Mouse (Mus musculus): ENCODE results near the gene Kcnip1.

The Kcnip1 gene

GRCm38 (mm10) chr11:33701958-33702459, 290.9 kb downstream of the Kcnip1 start:
- DNase-seq (ENCODE audit: extremely low read depth, insufficient read length, low spot score): no peak

GRCm38 (mm10) chr11:33701236-33701957, 291.6 kb downstream of the Kcnip1 start:
- DNase-seq (ENCODE audit: extremely low read depth, insufficient read length, low spot score): no peak

GRCm38 (mm10) chr11:33700725-33701124, 292.2 kb downstream of the Kcnip1 start:
- no peak for DNase-seq (ENCODE audit: extremely low read depth, insufficient read length, low spot score)

- DNase-seq (ENCODE audit: extremely low read depth, insufficient read length, low spot score): no peak
Measured at GRCm38 (mm10) chr11:33690181-33690580, 302.8 kb downstream of the Kcnip1 start.

- no peak for DNase-seq (ENCODE audit: extremely low read depth, insufficient read length, low spot score)
Measured at GRCm38 (mm10) chr11:33685904-33686303, 307.0 kb downstream of the Kcnip1 start.

GRCm38 (mm10) chr11:33680151-33680550, 312.8 kb downstream of the Kcnip1 start:
- peak; percentile 19 for DNase-seq (ENCODE audit: extremely low read depth, insufficient read length, low spot score)

- DNase-seq (ENCODE audit: extremely low read depth, insufficient read length, low spot score): no peak
Measured at GRCm38 (mm10) chr11:33670105-33670965, 322.6 kb downstream of the Kcnip1 start.

GRCm38 (mm10) chr11:33668376-33668775, 324.6 kb downstream of the Kcnip1 start:
- DNase-seq (ENCODE audit: extremely low read depth, insufficient read length, low spot score): no peak

- DNase-seq (ENCODE audit: extremely low read depth, insufficient read length, low spot score): no peak
Measured at GRCm38 (mm10) chr11:33663599-33663998, 329.4 kb downstream of the Kcnip1 start.

GRCm38 (mm10) chr11:33660016-33660913, 332.7 kb downstream of the Kcnip1 start:
- peak; percentile 64 for DNase-seq (ENCODE audit: extremely low read depth, insufficient read length, low spot score)

GRCm38 (mm10) chr11:33655861-33656593, 336.9 kb downstream of the Kcnip1 start:
- DNase-seq (ENCODE audit: extremely low read depth, insufficient read length, low spot score): peak; percentile 55

- DNase-seq (ENCODE audit: extremely low read depth, insufficient read length, low spot score): peak; percentile 44
Measured at GRCm38 (mm10) chr11:33655221-33655620, 337.7 kb downstream of the Kcnip1 start.

GRCm38 (mm10) chr11:33654485-33654884, 338.5 kb downstream of the Kcnip1 start:
- no peak for DNase-seq (ENCODE audit: extremely low read depth, insufficient read length, low spot score)

GRCm38 (mm10) chr11:33649358-33649757, 343.6 kb downstream of the Kcnip1 start:
- DNase-seq (ENCODE audit: extremely low read depth, insufficient read length, low spot score): no peak

- no peak for DNase-seq (ENCODE audit: extremely low read depth, insufficient read length, low spot score)
Measured at GRCm38 (mm10) chr11:33637107-33637506, 355.8 kb downstream of the Kcnip1 start.

GRCm38 (mm10) chr11:33627136-33627742, 365.7 kb downstream of the Kcnip1 start:
- no peak for DNase-seq (ENCODE audit: extremely low read depth, insufficient read length, low spot score)

- DNase-seq (ENCODE audit: extremely low read depth, insufficient read length, low spot score): peak; percentile 52
Measured at GRCm38 (mm10) chr11:33614218-33614617, 378.7 kb downstream of the Kcnip1 start.

- DNase-seq (ENCODE audit: extremely low read depth, insufficient read length, low spot score): no peak
Measured at GRCm38 (mm10) chr11:33607784-33608183, 385.2 kb downstream of the Kcnip1 start.

GRCm38 (mm10) chr11:33603174-33603573, 389.8 kb downstream of the Kcnip1 start:
- DNase-seq (ENCODE audit: extremely low read depth, insufficient read length, low spot score): no peak
